Mouse (Mus musculus): ENCODE results near the gene H2-Q10.
"Not testable (repeated sequence)": the region's sequence is repeated elsewhere in the genome, so short reads cannot be mapped to it uniquely, and the experiment has no call there.

Gene H2-Q10

GRCm38 (mm10) chr17:35458247-35458646 is 11.6 kb upstream of the H2-Q10 start:
- DNase-seq (ENCODE audit: low spot score in 2 of 2): not testable (repeated sequence)

DNA sequence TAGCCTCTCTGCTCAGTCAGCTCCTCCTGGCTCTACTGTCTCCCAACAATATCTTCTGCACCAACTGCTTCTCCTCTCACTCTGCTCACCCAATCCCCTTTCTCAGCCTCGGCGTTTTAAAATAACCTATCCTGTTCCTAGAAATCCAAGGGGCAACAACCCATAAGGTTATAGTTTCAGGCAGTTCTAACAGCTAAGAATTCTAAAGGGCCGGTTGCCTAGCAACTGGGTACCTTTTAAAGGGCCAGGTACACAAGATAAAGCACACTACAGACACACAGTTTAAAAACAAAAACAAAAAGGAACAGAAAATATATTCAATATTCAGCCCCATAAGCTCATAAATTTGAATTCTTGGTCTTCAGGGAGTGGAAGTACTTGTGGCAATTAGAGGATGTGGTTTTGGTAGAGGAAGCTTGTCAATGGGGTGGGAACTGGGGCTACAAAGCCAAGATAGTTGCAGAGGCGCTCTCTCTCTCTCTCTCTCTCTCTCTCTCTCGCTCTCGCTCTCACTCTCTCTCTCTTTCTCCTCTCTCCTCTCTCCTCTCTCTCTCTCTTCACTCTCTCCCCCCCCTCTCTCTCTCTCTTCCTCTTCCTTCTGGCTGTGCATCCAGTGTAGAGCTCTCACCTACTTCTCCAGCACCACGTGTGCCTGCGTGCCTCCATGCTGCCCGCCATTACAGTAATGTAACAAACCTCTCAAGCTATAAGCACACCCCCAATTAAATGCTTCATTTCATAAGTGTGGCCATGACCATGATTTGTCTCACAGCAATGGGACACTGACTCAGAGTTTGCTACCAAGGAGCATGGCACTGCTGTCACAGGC is 9.2 kb upstream of the H2-Q10 start:
- not testable (repeated sequence) for DNase-seq (ENCODE audit: low spot score in 2 of 2)

DNA sequence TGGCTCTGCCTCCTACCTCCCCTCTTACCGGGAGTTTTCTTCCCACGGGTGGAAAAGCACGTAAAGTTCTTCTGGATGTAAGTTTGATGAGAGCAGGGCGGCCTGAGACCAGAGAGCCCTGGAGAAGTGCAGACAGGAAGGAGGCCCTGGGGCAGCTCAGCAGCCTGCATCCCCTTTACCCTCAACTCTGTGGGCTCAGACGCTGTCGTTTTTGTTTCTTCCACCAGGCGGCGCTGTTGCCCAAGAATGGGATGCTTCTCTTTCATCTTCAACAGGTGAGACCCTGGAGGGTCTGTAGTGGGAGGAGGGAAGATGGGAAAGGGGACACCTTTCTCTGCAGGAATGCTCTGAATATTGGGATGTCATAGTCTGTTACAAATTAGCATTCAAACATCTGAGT is 4.2 kb upstream of the H2-Q10 start:
- not testable (repeated sequence) for DNase-seq (ENCODE audit: low spot score in 2 of 2)

DNA sequence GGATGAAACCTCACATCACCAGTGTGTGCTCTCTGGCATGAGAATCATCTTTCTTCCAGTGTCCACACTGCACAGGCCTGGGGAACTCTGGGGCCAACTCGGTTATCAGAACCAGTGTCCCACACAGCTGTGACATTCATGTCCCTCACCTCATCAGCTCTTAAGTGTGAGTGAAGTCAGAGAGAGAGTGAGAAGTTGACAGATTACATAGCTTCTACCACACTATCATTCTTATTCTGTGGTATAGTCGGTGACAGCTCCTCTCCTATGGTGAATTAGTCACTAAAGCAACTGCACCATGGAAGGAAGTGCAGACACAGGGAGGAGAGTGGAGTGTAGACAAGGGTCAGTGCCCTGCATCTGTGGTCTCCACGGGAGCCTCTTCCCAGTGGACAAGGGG is 953 bp upstream of the H2-Q10 start:
- DNase-seq (ENCODE audit: low spot score in 2 of 2): not testable (repeated sequence)

GRCm38 (mm10) chr17:35484066-35484465 is 14.2 kb downstream of the H2-Q10 start:
- DNase-seq (ENCODE audit: low spot score in 2 of 2): peak in 1 of 2 experiments; percentile 52

GRCm38 (mm10) chr17:35485702-35486101 is 15.8 kb downstream of the H2-Q10 start:
- DNase-seq (ENCODE audit: low spot score in 2 of 2): no peak

DNA sequence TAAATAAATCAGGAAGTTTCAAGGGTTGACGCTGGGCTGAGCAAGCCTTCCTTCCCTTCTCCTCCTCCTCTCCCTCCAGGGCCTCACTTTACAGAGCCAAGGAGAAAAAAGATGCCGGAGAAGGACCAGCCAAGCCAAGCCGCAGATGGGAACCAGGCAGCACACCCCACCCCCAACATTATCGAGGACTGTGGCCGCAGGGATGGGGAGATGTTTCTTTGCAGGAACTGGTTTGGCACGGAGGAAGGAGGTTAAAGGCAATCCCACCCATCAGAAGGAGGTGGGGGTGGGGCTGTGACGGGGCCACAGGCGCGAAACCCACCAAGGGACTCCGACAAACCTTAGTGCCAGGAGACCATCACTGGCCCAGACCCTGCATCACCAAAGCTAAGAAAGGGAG is 16.8 kb downstream of the H2-Q10 start:
- no peak for DNase-seq (ENCODE audit: low spot score in 2 of 2)

GRCm38 (mm10) chr17:35488041-35488440 is 18.2 kb downstream of the H2-Q10 start:
- no peak for DNase-seq (ENCODE audit: low spot score in 2 of 2)

GRCm38 (mm10) chr17:35490320-35490719 is 20.4 kb downstream of the H2-Q10 start:
- DNase-seq (ENCODE audit: low spot score in 2 of 2): no peak

GRCm38 (mm10) chr17:35497124-35497523 is 27.2 kb downstream of the H2-Q10 start:
- no peak for DNase-seq (ENCODE audit: low spot score in 2 of 2)

- no peak for DNase-seq (ENCODE audit: low spot score in 2 of 2)
These were observed 32.3 kb downstream of the H2-Q10 start for GRCm38 (mm10) chr17:35502226-35502625.

DNA sequence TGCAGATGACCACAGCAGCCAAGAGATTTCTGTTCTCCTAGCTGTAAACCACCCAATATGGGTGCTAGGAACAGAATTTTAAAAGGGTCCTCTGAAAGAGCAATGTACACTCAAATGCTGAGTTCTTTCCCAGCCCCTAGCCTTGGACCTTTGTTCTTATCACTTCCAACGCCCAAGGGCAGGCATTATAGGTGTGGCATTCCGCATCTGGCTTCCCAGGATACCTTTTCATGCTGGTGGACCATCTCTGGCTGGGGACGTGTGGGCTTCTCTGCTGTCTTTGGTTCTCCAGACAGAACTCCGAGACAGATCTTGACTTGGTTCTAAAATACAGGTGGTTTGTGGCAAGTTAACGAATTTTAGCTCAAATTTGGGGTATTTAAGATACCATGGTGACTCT is 32.9 kb downstream of the H2-Q10 start:
- no peak for DNase-seq (ENCODE audit: low spot score in 2 of 2)

DNA sequence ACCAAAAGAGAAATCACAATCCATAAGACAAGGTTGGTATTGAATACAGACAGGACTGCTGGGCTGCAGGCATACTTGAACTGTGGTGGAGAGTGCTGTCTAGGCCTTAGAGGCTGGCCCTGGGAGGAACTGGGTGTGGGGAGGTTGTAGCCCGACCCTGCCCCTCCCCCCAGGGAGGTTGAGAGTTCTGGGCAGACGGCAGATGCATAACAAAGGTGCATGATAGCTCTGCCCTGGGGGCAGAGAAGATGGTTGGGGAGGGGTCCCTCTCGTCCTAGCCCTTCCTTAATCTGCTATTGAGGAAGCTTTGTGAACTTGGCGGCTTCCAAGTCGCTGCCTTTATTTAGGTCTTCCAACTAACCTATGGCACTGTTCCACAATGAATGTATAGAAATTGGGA is 34.0 kb downstream of the H2-Q10 start:
- no peak for DNase-seq (ENCODE audit: low spot score in 2 of 2)

- DNase-seq (ENCODE audit: low spot score in 2 of 2): no peak
These were observed 35.0 kb downstream of the H2-Q10 start for GRCm38 (mm10) chr17:35504628-35505481.

DNA sequence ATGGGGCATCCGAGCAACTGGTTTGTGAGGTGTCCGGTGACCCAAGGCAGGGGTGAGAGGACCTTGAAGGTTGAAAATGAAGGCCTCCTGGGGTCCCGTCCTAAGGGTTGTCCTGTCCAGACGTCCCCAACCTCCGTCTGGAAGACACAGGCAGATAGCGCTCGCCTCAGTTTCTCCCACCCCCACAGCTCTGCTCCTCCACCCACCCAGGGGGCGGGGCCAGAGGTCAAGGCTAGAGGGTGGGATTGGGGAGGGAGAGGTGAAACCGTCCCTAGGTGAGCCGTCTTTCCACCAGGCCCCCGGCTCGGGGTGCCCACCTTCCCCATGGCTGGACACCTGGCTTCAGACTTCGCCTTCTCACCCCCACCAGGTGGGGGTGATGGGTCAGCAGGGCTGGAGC is 35.9 kb downstream of the H2-Q10 start, which contains the start of gene Pou5f1:
Gene Pou5f1, plus strand, starts transcription at position 243 of the 400 bp plus-strand sequence.
- DNase-seq (ENCODE audit: low spot score in 2 of 2): no peak

- DNase-seq (ENCODE audit: low spot score in 2 of 2): no peak
These were observed 37.0 kb downstream of the H2-Q10 start for GRCm38 (mm10) chr17:35506881-35507280.

- DNase-seq (ENCODE audit: low spot score in 2 of 2): no peak
These were observed 37.8 kb downstream of the H2-Q10 start for GRCm38 (mm10) chr17:35507556-35508260.

DNA sequence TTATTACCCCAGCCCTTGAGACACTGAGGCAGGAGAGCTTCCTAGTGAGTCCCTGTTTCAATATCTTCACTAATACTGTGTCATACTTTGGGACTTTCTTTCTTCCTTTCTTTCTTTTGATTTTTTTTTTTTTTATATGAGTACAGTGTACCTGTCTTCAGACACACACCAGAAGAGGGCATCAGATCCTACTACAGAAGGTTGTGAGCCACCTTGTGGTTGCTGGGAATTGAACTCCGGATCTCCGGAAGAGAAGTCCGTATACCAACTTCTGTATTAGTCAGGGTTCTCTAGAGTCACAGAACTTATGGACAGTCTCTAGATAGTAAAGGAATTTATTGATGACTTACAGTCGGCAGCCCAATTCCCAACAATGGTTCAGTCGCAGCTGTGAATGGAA is 38.4 kb downstream of the H2-Q10 start:
- DNase-seq (ENCODE audit: low spot score in 2 of 2): not testable (repeated sequence)

- DNase-seq (ENCODE audit: low spot score in 2 of 2): peak in 1 of 2 experiments; percentile 32
These were observed 39.4 kb downstream of the H2-Q10 start for GRCm38 (mm10) chr17:35509284-35509683.

DNA sequence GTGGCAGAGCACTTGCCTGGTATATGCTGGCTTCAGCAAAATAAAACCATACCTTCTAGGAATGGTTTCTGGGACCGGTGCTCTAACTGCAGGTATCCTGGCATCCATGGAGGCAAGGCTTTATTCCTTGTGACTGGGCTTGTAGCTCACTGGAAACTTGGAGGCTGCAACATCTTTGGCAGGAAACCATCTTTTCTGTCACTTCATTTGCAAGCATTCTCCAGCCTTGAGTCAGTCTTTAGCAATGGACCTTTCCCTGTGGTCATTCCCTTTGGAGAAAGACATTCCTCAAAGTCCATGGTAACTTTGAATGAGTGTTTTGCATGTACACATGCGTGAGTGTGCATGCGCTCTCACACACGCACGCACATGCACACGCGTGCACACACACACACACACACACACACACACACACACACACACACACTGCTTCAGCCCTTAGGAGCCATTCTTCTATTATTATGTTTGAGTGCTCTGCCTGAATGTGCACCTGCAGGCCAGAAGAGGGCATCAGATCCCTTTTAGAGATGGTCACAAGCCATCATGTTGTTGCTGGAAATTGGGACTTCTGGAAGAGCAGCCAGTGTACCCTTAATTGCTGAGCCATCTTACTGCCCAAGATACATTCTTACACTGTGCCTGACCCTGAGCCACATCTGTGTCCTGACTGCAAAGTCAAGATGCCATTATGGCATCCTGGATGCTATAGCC is 43.2 kb downstream of the H2-Q10 start:
- no peak for DNase-seq (ENCODE audit: low spot score in 2 of 2)

- peak in 1 of 2 experiments; percentile 65 for DNase-seq (ENCODE audit: low spot score in 2 of 2)
These were observed 44.0 kb downstream of the H2-Q10 start for GRCm38 (mm10) chr17:35513886-35514285.

All from left cerebral cortex, adult 9 months (tissue).